Mouse (Mus musculus) cerebellum, adult 2 months (tissue): Measurements from ENCODE around the gene Dctn2.

ENCODE experiments used
- CTCF ChIP-seq: fragments of 200-500 bp; IDR thresholded peaks from 2 replicates; pipeline ENCODE4 v1.5.1; 2011; ENCODE audit warnings: low read depth, mild to moderate bottlenecking, control low read depth, low read length, moderate library complexity, borderline replicate concordance; ENCODE audit not compliant: insufficient read depth
- POLR2A ChIP-seq: fragments of 200-500 bp; IDR thresholded peaks from 2 replicates; pipeline ENCODE4 v1.6.1; 2011; ENCODE audit warnings: low read length, control low read depth, borderline replicate concordance; ENCODE audit not compliant: insufficient read depth

- TF ChIP-seq CTCF, result no peak
- no peak for TF ChIP-seq POLR2A
These were observed 27.8 kb upstream of the Dctn2 start for GRCm38 (mm10) chr10:127238241-127238824.
